Mouse (Mus musculus) CH12.LX (cell line): ENCODE measurements at regions not wholly inside any gene's neighbourhood (a gene's known extent, or its start where the extent isn't known, plus 50 kb on each side); places are given as distances from the start of the nearest gene placed in this dataset.

Experiments used
- CHD2 ChIP-seq: IDR thresholded peaks from 2 replicates; pipeline ENCODE4 v1.6.1; 2011; ENCODE audit warnings: low read length, improper control_type of control experiment
- CTCF ChIP-seq, 2 experiments: IDR thresholded peaks in 1 of 2; conservative IDR thresholded peaks in 1 of 2; 2 replicates each; pipeline ENCODE4 v1.5.1; 2011 to 2012; ENCODE audit warnings: low read depth in 2 of 2, low read length in 2 of 2, improper control_type of control experiment in 1 of 2, inconsistent platforms in 1 of 2, mild to moderate bottlenecking in 1 of 2, moderate library complexity in 1 of 2
- EP300 ChIP-seq: IDR thresholded peaks from 2 replicates; pipeline ENCODE4 v1.6.1; 2011; ENCODE audit warnings: low read length, improper control_type of control experiment
- GABPA ChIP-seq: IDR thresholded peaks from 2 replicates; pipeline ENCODE4 v1.6.1; 2012; ENCODE audit warnings: low read depth, low read length, improper control_type of control experiment, inconsistent platforms; ENCODE audit not compliant: insufficient replicate concordance
- MAX ChIP-seq: IDR thresholded peaks from 2 replicates; pipeline ENCODE4 v1.6.1; 2011; ENCODE audit warnings: low read length, improper control_type of control experiment
- MEF2A ChIP-seq: IDR thresholded peaks from 2 replicates; pipeline ENCODE4 v1.6.1; 2014; ENCODE audit warnings: low read depth, mild to moderate bottlenecking, inconsistent platforms, low read length, improper control_type of control experiment, borderline replicate concordance
- MXI1 ChIP-seq: IDR thresholded peaks from 2 replicates; pipeline ENCODE4 v1.6.1; 2011; ENCODE audit warnings: mild to moderate bottlenecking, low read depth, low read length, improper control_type of control experiment
- NRF1 ChIP-seq: IDR thresholded peaks from 2 replicates; pipeline ENCODE4 v1.6.1; 2014; ENCODE audit warnings: low read depth, mild to moderate bottlenecking, inconsistent platforms, low read length, improper control_type of control experiment, moderate library complexity
- POLR2A ChIP-seq: IDR thresholded peaks from 2 replicates; pipeline ENCODE4 v1.6.1; 2011; ENCODE audit warnings: low read depth, mild to moderate bottlenecking, improper control_type of control experiment, low read length
- RCOR1 ChIP-seq: conservative IDR thresholded peaks from 2 replicates; pipeline ENCODE4 v1.6.1; 2012; ENCODE audit warnings: low read depth, mild to moderate bottlenecking, inconsistent platforms, low read length, improper control_type of control experiment
- ZC3H11A ChIP-seq: IDR thresholded peaks from 2 replicates; pipeline ENCODE4 v1.6.1; 2012; ENCODE audit warnings: low read depth, mild to moderate bottlenecking, inconsistent platforms, low read length, improper control_type of control experiment
- ZMIZ1 ChIP-seq: IDR thresholded peaks from 2 replicates; pipeline ENCODE4 v1.6.1; 2012; ENCODE audit warnings: low read depth, mild to moderate bottlenecking, inconsistent platforms, low read length, improper control_type of control experiment

GRCm38 (mm10) chr1:169135542-169135941, 395.7 kb downstream of the Nuf2 start:
- TF ChIP-seq EP300: no peak
- no peak for TF ChIP-seq NRF1
- no peak for TF ChIP-seq CHD2
- TF ChIP-seq MXI1: no peak
- TF ChIP-seq CTCF (conservative IDR thresholded peaks at IDR 0.05 in 1 of 2, IDR thresholded peaks at IDR 0.05 in 1 of 2; ENCODE audit: low read depth in 2 of 2, low read length in 2 of 2): no peak
- TF ChIP-seq MEF2A: no peak
- TF ChIP-seq POLR2A: no peak
- TF ChIP-seq MAX: no peak
- no peak for TF ChIP-seq GABPA
- no peak for TF ChIP-seq ZMIZ1
- no peak for TF ChIP-seq RCOR1
- TF ChIP-seq ZC3H11A: no peak
